Mouse (Mus musculus) Patski (cell line): ENCODE results near the gene Parp2. TPM values are rescaled to one million over a fixed set of nuclear protein-coding genes. Genes with fewer than 3 reads are reported as not detected.

ENCODE experiments used
- ATAC-seq: fragments of 100-300 bp; one replicate; pipeline ENCODE4 v1.8.0; 2021
- CTCF ChIA-PET: fragments of 350-600 bp; sonication (Branson Sonifier 250); formaldehyde crosslinking; loops from one replicate; lab custom pipeline; 2022; ENCODE audit warnings: inconsistent platforms; lab: Charles Lee
- POLR2A ChIA-PET: fragments of 350-600 bp; sonication (Branson Sonifier 250); formaldehyde crosslinking; loops from one replicate; lab custom pipeline; 2022; ENCODE audit warnings: antibody characterized with exemption, inconsistent platforms; lab: Charles Lee
- DNase-seq: peaks from one replicate; pipeline ENCODE4 v3.0.0-alpha.2; 2011; ENCODE audit warnings: low read depth, low spot score
- H3K27me3 ChIP-seq: fragments of 371-371 bp; one replicate; pipeline ENCODE4 v1.5.1; 2021
- CTCF ChIP-seq: fragments of 100-300 bp; IDR thresholded peaks from one replicate; pipeline ENCODE4 v1.5.1; 2021
- in situ Hi-C: fragments of 300-500 bp; cut with MboI; formaldehyde crosslinking; loops from 3 replicates; pipeline ENCODE4 v1.11.1; 2018; ENCODE audit warnings: low pct_unique_long_range_greater_than_20kb, mixed read lengths
- polyA plus RNA-seq: library from polyadenylated mRNA; unstranded; gene quantifications from one replicate; pipeline ENCODE4 v1.2.3, GENCODE M21; 2021

Gene Parp2
- polyA plus RNA-seq, 1 experiment from 2014 or later: 28.0 TPM

- DNase-seq (peak; percentile 30), ATAC-seq (peak; percentile 86)
- in situ Hi-C loops: no loop called here
- H3K27me3 ChIP-seq: no peaks in the 10 kb centered on the region
- no peak for TF ChIP-seq CTCF
- ChIA-PET CTCF (no interaction called here), POLR2A (interaction anchor here (0.7 kb wide), 2 partner anchors 26 to 44 kb away, joined by 3 read pairs; no protein-coding TSS in a partner anchor)
Measured at GRCm38 (mm10) chr14:50869889-50870804, 62.5 kb downstream of the Parp2 start, which contains the start of gene Tep1. TSS of gene Tep1 (minus strand) at chr14:50870560.

GRCm38 (mm10) chr14:50870805-50871143, 63.1 kb downstream of the Parp2 start:
- ATAC-seq (peak; percentile 13), DNase-seq (no peak)
- ChIA-PET CTCF (no interaction called here), POLR2A (interaction anchor here (0.7 kb wide), 1 partner anchor 25 kb away, joined by 3 read pairs; no protein-coding TSS in a partner anchor)
- no peaks in the 10 kb centered on the region for H3K27me3 ChIP-seq
- TF ChIP-seq CTCF: no peak
- in situ Hi-C loops: no loop called here

Other genes starting within 250 kb of the Parp2 start
- gene Olfr744, start 193.0 kb upstream of the Parp2 start, polyA plus RNA-seq: not detected
- not detected for gene Olfr745, start 168.5 kb upstream of the Parp2 start, polyA plus RNA-seq
- gene Olfr746, start 160.8 kb upstream of the Parp2 start, polyA plus RNA-seq: not detected
- not detected for gene Olfr747, start 114.6 kb upstream of the Parp2 start, polyA plus RNA-seq
- gene Olfr748, start 100.5 kb upstream of the Parp2 start, polyA plus RNA-seq: not detected
- not detected for gene Olfr749, start 62.7 kb upstream of the Parp2 start, polyA plus RNA-seq
- 62.0 TPM for gene Ttc5, start 22.3 kb upstream of the Parp2 start, polyA plus RNA-seq
- gene Ccnb1ip1, start 109 bp upstream of the Parp2 start, polyA plus RNA-seq: 0.04 TPM
- gene Tep1, start 62.7 kb downstream of the Parp2 start, polyA plus RNA-seq: 19.6 TPM
- gene Klhl33, start 89.7 kb downstream of the Parp2 start, polyA plus RNA-seq: 0.44 TPM
- 54.3 TPM for gene Osgep, start 117.1 kb downstream of the Parp2 start, polyA plus RNA-seq
- gene Apex1, start 117.1 kb downstream of the Parp2 start, polyA plus RNA-seq: 115 TPM
- gene Pip4p1, start 123.0 kb downstream of the Parp2 start, polyA plus RNA-seq: 71.0 TPM
- gene Pnp, start 123.2 kb downstream of the Parp2 start, polyA plus RNA-seq: 53.3 TPM
- gene Gm49342, start 136.7 kb downstream of the Parp2 start, polyA plus RNA-seq: 31.5 TPM
- gene Pnp2, start 148.2 kb downstream of the Parp2 start, polyA plus RNA-seq: 2.9 TPM
- not detected for gene Rnase10, start 199.9 kb downstream of the Parp2 start, polyA plus RNA-seq
- gene Rnase9, start 234.0 kb downstream of the Parp2 start, polyA plus RNA-seq: not detected
- gene Rnase11, start 242.3 kb downstream of the Parp2 start, polyA plus RNA-seq: not detected
- not detected for gene Rnase12, start 249.8 kb downstream of the Parp2 start, polyA plus RNA-seq